Mouse (Mus musculus): ENCODE measurements around the gene Srms. TPM values are rescaled to one million over a fixed set of nuclear protein-coding genes. Genes with fewer than 3 reads are reported as not detected.

The Srms gene
- polyA plus RNA-seq, 1 experiment from 2014 or later, result 0.29 TPM

DNA sequence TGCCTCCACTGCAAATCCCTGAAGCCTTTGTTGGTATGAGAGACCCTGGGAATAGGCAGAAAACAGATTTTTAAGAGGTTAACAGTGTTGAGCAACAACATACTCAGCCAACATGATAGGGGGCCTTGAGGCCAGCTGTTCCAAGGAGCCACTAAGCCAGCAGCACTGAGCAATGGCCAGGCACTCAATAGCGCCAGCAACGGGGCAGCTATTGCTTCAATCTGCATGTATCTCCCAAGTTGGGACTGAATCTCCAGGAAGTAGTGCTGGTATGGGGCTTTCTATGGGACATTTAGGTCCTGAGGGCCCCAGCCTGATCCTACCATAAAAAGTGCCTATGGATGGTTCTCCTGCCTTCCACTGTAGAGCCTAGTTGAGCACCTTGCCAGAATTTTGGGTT, 54.5 kb downstream of the Srms start:
- peaks cover 50% of the 10 kb centered on the region for H3K27me3 ChIP-seq
- H3K4me3 ChIP-seq, result no peak overlapping the region
- no peak overlapping the region for H3K4me2 ChIP-seq
- no peak for ATAC-seq (ENCODE audit: borderline replicate concordance, extremely low read depth, low FRiP score, low TSS enrichment)
- H3K27ac ChIP-seq, result no peak overlapping the region
- 76% methylated on average over 2 of the region's 2 CpGs for WGBS
- no peaks in the 10 kb centered on the region for H3K36me3 ChIP-seq
- H3K4me1 ChIP-seq, result no peaks in the 10 kb centered on the region
- no peak overlapping the region for H3K9ac ChIP-seq
- no peaks in the 10 kb centered on the region for H3K9me3 ChIP-seq

DNA sequence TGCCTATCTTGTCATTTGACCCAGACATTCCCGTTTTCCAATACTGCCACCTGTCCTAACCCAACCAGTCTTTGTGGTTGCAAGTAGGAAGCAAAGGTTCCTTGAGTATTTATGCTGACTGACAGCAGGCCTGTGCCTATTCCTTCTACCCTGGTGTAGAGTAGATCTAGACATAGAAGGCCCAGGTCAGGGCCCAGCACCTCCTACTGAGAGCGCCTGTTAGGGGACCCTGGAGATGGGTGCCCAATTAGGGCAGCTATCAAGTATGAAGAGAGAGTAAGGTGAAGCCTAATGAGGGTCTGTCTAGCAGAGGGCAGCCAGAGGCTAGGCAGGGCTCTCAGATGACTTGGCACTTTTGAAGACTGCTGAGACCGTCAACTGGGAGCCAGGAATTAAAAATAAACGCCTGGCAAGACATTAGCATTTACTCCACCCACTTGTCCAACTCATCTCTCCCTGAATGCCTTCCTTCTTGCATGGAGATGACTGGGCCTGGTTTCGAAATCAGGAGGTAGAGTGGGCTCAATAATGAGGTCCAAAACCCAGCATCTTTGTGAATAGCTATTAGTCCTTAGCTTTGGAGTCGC, 55.2 kb downstream of the Srms start:
- Histone ChIP-seq H3K9ac (no peak overlapping the region), H3K4me3 (no peak overlapping the region), H3K4me1 (no peaks in the 10 kb centered on the region), H3K4me2 (no peak overlapping the region), H3K27ac (no peak overlapping the region), H3K36me3 (no peaks in the 10 kb centered on the region), H3K27me3 (peaks cover 50% of the 10 kb centered on the region), H3K9me3 (no peaks in the 10 kb centered on the region)
- 63% methylated on average over 6 of the region's 6 CpGs for WGBS
- ATAC-seq (ENCODE audit: borderline replicate concordance, extremely low read depth, low FRiP score, low TSS enrichment), result no peak

DNA sequence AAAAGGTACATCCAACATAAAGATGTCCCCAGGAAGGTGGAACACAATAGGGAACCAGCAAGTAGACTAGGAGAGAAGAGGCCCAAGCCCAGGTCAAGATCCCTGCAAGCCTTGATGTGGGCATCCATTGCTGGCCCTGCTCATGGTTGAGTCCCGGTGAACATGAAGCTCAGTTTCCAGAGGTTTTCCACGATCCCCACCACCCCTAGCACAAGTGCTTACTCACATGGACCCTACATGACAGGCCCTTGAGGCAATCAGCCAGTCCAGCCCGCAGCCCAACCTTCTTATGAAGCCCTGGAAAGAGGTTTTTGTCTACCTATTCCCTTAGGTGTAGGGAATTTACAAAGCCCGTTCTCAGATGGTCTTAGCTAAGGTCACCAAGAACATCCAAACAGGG, 55.8 kb downstream of the Srms start:
- H3K4me2 ChIP-seq, result no peak overlapping the region
- H3K9me3 ChIP-seq, result no peaks in the 10 kb centered on the region
- no peaks in the 10 kb centered on the region for H3K4me1 ChIP-seq
- no peak overlapping the region for H3K9ac ChIP-seq
- H3K4me3 ChIP-seq, result no peak overlapping the region
- ATAC-seq (ENCODE audit: borderline replicate concordance, extremely low read depth, low FRiP score, low TSS enrichment), result no peak
- no peaks in the 10 kb centered on the region for H3K36me3 ChIP-seq
- 75% methylated on average over 4 of the region's 4 CpGs for WGBS
- H3K27me3 ChIP-seq, result peaks cover 50% of the 10 kb centered on the region
- no peak overlapping the region for H3K27ac ChIP-seq

DNA sequence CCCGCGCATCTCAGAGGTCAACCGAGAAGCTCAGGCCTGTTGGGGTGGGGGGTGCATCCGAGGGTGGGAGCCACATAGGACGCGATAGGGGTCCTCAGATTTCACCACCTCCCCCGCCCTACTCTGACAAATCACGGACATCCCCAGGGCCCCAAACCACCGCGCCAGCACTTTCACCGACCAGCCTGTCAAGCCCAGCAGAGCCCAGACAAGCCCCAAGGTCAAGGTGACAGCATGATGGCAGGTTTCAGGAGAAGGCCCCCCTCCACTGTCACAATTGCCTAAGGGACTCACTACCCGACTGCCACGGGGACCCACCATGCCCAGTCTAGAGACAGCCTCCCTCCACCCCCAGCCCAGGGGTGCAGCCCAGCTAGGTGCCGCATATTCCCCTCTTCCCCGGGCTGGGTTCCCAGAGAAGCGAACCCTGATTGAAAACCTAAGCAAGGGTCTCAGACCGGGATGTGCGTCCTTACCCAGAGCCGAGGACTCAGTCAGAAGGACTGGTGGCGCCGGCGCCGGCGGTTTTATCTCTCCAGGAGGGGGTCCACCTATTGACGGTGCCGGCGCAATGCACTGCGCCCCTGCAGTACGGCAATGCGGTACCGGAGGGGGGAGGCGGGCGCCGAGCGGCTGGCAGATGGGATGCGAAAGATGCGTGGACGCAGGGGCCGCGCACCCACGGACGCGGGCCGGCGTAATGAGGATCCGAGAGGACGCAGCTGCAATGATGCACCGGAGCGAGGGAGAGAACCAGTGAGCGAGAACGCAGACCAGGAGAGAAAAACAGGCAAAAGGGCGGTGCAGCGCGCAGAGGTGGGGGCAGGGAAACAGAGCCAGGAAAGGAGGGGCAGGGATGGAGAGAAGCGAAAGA, 56.5 kb downstream of the Srms start, which contains the start of gene Eef1a2:
Eef1a2 (minus strand) TSS at position 767 of the 874 bp plus-strand sequence.
- Histone ChIP-seq H3K27ac (no peak within 1 kb of the TSS), H3K9ac (no peak within 1 kb of the TSS)
- WGBS, result 2% methylated on average over 55 of the region's 55 CpGs

DNA sequence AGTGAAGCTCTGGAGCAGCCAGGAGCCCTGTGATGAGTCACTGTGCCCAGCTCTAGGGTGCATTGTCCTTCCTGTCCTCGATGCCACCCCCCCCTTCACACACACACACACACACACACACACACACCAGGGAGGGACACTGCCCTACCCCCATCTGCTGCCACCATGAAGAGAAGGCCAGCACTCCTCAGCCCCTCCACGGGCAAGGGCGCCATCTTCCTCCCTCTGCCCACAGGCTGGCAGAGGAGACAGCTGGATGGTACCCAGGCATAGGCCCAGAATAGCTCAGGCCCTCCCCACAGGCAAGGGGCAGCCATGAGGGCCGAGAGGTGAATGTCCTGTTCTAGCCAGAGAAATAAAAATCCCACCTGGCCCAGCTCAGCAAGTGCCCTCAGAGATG, 57.2 kb downstream of the Srms start:
- Histone ChIP-seq H3K36me3 (no peaks in the 10 kb centered on the region), H3K27ac (no peak overlapping the region), H3K9me3 (no peaks in the 10 kb centered on the region), H3K27me3 (peaks cover 50% of the 10 kb centered on the region), H3K9ac (no peak overlapping the region), H3K4me1 (no peaks in the 10 kb centered on the region), H3K4me3 (no peak overlapping the region), H3K4me2 (no peak overlapping the region)
- 0 out of 2 replicates have a peak, but pooled peaks have one; percentile 44 for ATAC-seq (ENCODE audit: borderline replicate concordance, extremely low read depth, low FRiP score, low TSS enrichment)
- WGBS, result 57% methylated on average over 4 of the region's 4 CpGs

More for the DNA sequence above, 56.5 kb downstream of the Srms start, which contains the start of gene Eef1a2:
- H3K27me3 ChIP-seq, result peaks cover 50% of the 10 kb centered on the region
- ATAC-seq (ENCODE audit: borderline replicate concordance, extremely low read depth, low FRiP score, low TSS enrichment), result 0 out of 2 replicates have a peak, but pooled peaks have one; percentile 5
- no peaks in the 10 kb centered on the region for H3K36me3 ChIP-seq
- H3K4me3 ChIP-seq, result no peak within 1 kb of the TSS
- H3K9me3 ChIP-seq, result no peaks in the 10 kb centered on the region
- no peak within 1 kb of the TSS for H3K4me2 ChIP-seq
- no peaks in the 10 kb centered on the region for H3K4me1 ChIP-seq

Other genes with a start within 250 kb of the Srms start
- 97.0 and 107 TPM in 2 replicates for gene Arfgap1, start 246.0 kb downstream of the Srms start, polyA plus RNA-seq (2015; fragmentation: Nextera tagmentation; extraction: Ambion mirVana)
- gene Col20a1, start 226.7 kb downstream of the Srms start, polyA plus RNA-seq (2015; fragmentation: Nextera tagmentation; extraction: Ambion mirVana), result 0.38 and 0.61 TPM in 2 replicates
- gene Chrna4, start 169.6 kb downstream of the Srms start, polyA plus RNA-seq (2015; fragmentation: Nextera tagmentation; extraction: Ambion mirVana), result 0.41 and 0.65 TPM in 2 replicates
- 0.14 and 0.29 TPM in 2 replicates for gene Kcnq2, start 77.9 kb downstream of the Srms start, polyA plus RNA-seq (2015; fragmentation: Nextera tagmentation; extraction: Ambion mirVana)
- gene Eef1a2, start 56.2 kb downstream of the Srms start, polyA plus RNA-seq (2015; fragmentation: Nextera tagmentation; extraction: Ambion mirVana), result 0.31 and 0.54 TPM in 2 replicates
- gene Ppdpf, start 25.9 kb downstream of the Srms start, polyA plus RNA-seq (2015; fragmentation: Nextera tagmentation; extraction: Ambion mirVana), result 317 and 334 TPM in 2 replicates
- 0.05 TPM in 2 replicates for gene Ptk6, start 10.4 kb downstream of the Srms start, polyA plus RNA-seq (2015; fragmentation: Nextera tagmentation; extraction: Ambion mirVana)
- 0.25 and 0.32 TPM in 2 replicates for gene Fndc11, start 6.8 kb upstream of the Srms start, polyA plus RNA-seq (2015; fragmentation: Nextera tagmentation; extraction: Ambion mirVana)
- gene Helz2, start 28.8 kb upstream of the Srms start, polyA plus RNA-seq (2015; fragmentation: Nextera tagmentation; extraction: Ambion mirVana), result 2.6 and 3.1 TPM in 2 replicates
- 14.9 and 15.7 TPM in 2 replicates for gene Gmeb2, start 74.8 kb upstream of the Srms start, polyA plus RNA-seq (2015; fragmentation: Nextera tagmentation; extraction: Ambion mirVana)
- gene Stmn3, start 101.3 kb upstream of the Srms start, polyA plus RNA-seq (2015; fragmentation: Nextera tagmentation; extraction: Ambion mirVana), result 3.0 and 7.7 TPM in 2 replicates
- gene Rtel1, start 106.6 kb upstream of the Srms start, polyA plus RNA-seq (2015; fragmentation: Nextera tagmentation; extraction: Ambion mirVana), result 51.2 and 52.7 TPM in 2 replicates
- gene Zgpat, start 151.7 kb upstream of the Srms start, polyA plus RNA-seq (2015; fragmentation: Nextera tagmentation; extraction: Ambion mirVana), result 39.0 and 40.7 TPM in 2 replicates
- 61.8 and 66.7 TPM in 2 replicates for gene Arfrp1, start 152.2 kb upstream of the Srms start, polyA plus RNA-seq (2015; fragmentation: Nextera tagmentation; extraction: Ambion mirVana)
- 20.8 and 21.9 TPM in 2 replicates for gene Lime1, start 166.9 kb upstream of the Srms start, polyA plus RNA-seq (2015; fragmentation: Nextera tagmentation; extraction: Ambion mirVana)
- 12.5 and 14.6 TPM in 2 replicates for gene Zbtb46, start 246.2 kb upstream of the Srms start, polyA plus RNA-seq (2015; fragmentation: Nextera tagmentation; extraction: Ambion mirVana)

Measured in lung, embryonic 15.5 days (tissue).